Mouse (Mus musculus): ENCODE measurements at regions not wholly inside any gene's neighbourhood (a gene's known extent, or its start where the extent isn't known, plus 50 kb on each side); places are given as distances from the start of the nearest gene placed in this dataset.
A peak's percentile ranks its signal among the peaks of the same experiment; 100 is the strongest.

GRCm38 (mm10) chr5:41206462-41206861 lies 501.5 kb downstream of the Rab28 start:
- DNase-seq (ENCODE audit: low read depth) = no peak

GRCm38 (mm10) chr5:41204417-41204816 lies 503.5 kb downstream of the Rab28 start:
- no peak for DNase-seq (ENCODE audit: low read depth)

- no peak for DNase-seq (ENCODE audit: low read depth)
Measured at GRCm38 (mm10) chr5:41187193-41187592, 520.8 kb downstream of the Rab28 start.

- no peak for DNase-seq (ENCODE audit: low read depth)
Measured at GRCm38 (mm10) chr5:41177220-41177619, 530.7 kb downstream of the Rab28 start.

- DNase-seq (ENCODE audit: low read depth) = no peak
Measured at GRCm38 (mm10) chr5:41165870-41166626, 541.9 kb downstream of the Rab28 start.

- no peak for DNase-seq (ENCODE audit: low read depth)
Measured at GRCm38 (mm10) chr5:41125050-41125449, 582.9 kb downstream of the Rab28 start.

- DNase-seq (ENCODE audit: low read depth) = no peak
Measured at GRCm38 (mm10) chr5:41117658-41118057, 590.3 kb downstream of the Rab28 start.

GRCm38 (mm10) chr5:41087773-41088172 lies 620.2 kb downstream of the Rab28 start:
- DNase-seq (ENCODE audit: low read depth) = no peak

- DNase-seq (ENCODE audit: low read depth) = no peak
Measured at GRCm38 (mm10) chr5:41076412-41076811, 631.5 kb downstream of the Rab28 start.

GRCm38 (mm10) chr5:41061646-41062045 lies 646.3 kb downstream of the Rab28 start:
- no peak for DNase-seq (ENCODE audit: low read depth)

- no peak for DNase-seq (ENCODE audit: low read depth)
Measured at GRCm38 (mm10) chr5:41061222-41061621, 646.7 kb downstream of the Rab28 start.

- DNase-seq (ENCODE audit: low read depth) = no peak
Measured at GRCm38 (mm10) chr5:41058015-41058414, 649.9 kb downstream of the Rab28 start.

- no peak for DNase-seq (ENCODE audit: low read depth)
Measured at GRCm38 (mm10) chr5:41051948-41052347, 656.0 kb downstream of the Rab28 start.

- peak; percentile 16 for DNase-seq (ENCODE audit: low read depth)
Measured at GRCm38 (mm10) chr5:41048515-41048914, 659.4 kb downstream of the Rab28 start.

GRCm38 (mm10) chr5:41045221-41045620 lies 662.7 kb downstream of the Rab28 start:
- DNase-seq (ENCODE audit: low read depth) = no peak

- peak; percentile 52 for DNase-seq (ENCODE audit: low read depth)
Measured at GRCm38 (mm10) chr5:41044465-41044864, 663.5 kb downstream of the Rab28 start.

- DNase-seq (ENCODE audit: low read depth) = no peak
Measured at GRCm38 (mm10) chr5:41038790-41039189, 669.2 kb downstream of the Rab28 start.

GRCm38 (mm10) chr5:41006692-41007091 lies 701.3 kb downstream of the Rab28 start:
- DNase-seq (ENCODE audit: low read depth) = no peak

GRCm38 (mm10) chr5:40986562-40986961 lies 721.4 kb downstream of the Rab28 start:
- no peak for DNase-seq (ENCODE audit: low read depth)

- DNase-seq (ENCODE audit: low read depth) = no peak
Measured at GRCm38 (mm10) chr5:40974892-40975291, 733.1 kb downstream of the Rab28 start.

- DNase-seq (ENCODE audit: low read depth) = peak; percentile 12
Measured at GRCm38 (mm10) chr5:40952901-40953595, 754.9 kb downstream of the Rab28 start.

GRCm38 (mm10) chr5:40929127-40929526 lies 778.8 kb downstream of the Rab28 start:
- no peak for DNase-seq (ENCODE audit: low read depth)

- DNase-seq (ENCODE audit: low read depth) = no peak
Measured at GRCm38 (mm10) chr5:40920920-40921319, 787.0 kb downstream of the Rab28 start.

GRCm38 (mm10) chr5:40908803-40909202 lies 799.2 kb downstream of the Rab28 start:
- DNase-seq (ENCODE audit: low read depth) = no peak
